Mouse (Mus musculus): ENCODE data around the gene Olfr382. TPM values are rescaled to one million over a fixed set of nuclear protein-coding genes. Genes with fewer than 3 reads are reported as not detected.
"Not testable (repeated sequence)": the region's sequence is repeated elsewhere in the genome, so short reads cannot be mapped to it uniquely, and the experiment has no call there.

Olfr382 gene
- total RNA-seq (2021): not detected
- long read RNA-seq, experiment 1: 0 reads
- long read RNA-seq, experiment 2: 0 reads

DNA sequence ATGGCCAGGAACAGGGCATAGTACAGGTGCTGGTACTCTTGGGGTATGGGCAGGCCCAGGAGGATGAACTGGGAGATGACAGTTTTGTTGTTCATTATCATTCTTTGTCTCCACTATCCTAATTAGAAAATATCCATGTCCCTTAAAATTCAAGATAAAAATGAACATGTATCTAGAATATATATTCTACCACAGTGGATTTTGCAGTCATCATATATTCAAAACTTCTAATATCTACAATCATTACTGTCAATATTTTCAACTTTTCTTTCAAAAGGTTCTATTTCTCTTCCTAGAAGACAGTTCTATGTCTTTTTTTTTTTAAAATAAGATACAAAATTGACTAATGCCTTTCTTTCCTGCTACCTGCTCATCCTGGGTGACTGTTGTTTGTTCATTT is at the start of gene Olfr382:
Gene Olfr382 (minus strand): TSS at position 101 of the 400 bp plus-strand sequence.
- no peak for DNase-seq (ENCODE audit: low spot score in 2 of 2)

DNA sequence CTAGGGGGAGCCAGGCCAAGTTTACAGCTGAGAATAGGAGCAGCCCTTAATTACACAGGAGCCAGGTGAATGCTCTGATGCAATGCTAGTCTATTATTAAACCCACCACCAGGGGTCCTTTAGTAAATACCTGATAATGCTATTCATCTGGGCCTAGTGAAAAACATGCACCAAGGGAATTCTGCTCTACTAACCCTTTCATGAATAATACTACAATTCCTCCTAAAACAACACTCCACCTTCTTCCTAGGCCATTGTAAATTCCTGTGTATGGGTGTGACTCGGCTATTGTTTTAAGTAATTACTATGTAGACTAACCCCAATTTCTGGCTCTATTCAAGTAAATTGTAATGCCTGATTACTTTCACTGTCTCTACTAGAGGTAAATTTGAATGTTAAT is 12.0 kb upstream of the Olfr382 start:
- DNase-seq (ENCODE audit: low spot score in 2 of 2): not testable (repeated sequence)

DNA sequence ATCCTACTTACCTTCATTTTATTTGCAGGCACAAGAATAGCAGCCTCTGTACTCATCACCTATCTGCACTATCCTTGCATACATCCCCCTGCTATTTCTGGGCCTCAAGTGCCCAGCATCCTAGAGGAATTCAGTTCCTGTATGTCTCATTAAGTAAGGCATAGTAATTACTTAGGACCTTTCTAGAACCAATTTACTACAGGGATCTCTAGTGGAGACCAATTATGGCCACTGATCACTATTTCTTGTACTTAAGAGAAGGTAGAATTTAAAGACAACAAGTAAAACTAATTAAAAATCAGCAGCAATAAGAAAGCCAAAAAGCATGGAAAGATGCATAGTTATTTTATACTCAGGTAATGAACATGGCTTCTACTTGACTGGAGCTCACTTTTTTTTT is 25.5 kb downstream of the Olfr382 start, which contains the start of gene Olfr381:
Gene Olfr381 (minus strand): TSS at position 101 of the 400 bp plus-strand sequence.
- no peak for DNase-seq (ENCODE audit: low spot score in 2 of 2)

Other genes starting within 250 kb of the Olfr382 start
- under 1 TPM; 0.30 to 0.44 TPM for gene Trpv3, start 249.8 kb downstream of the Olfr382 start, total RNA-seq (2021)
- 10 to 100 TPM; 12.4 to 13.4 TPM for gene Aspa, start 187.6 kb downstream of the Olfr382 start, total RNA-seq (2021)
- gene Gm49340, start 187.5 kb downstream of the Olfr382 start, total RNA-seq (2021): not detected
- not detected for gene Spata22, start 187.5 kb downstream of the Olfr382 start, total RNA-seq (2021)
- not detected for gene Olfr20, start 166.4 kb downstream of the Olfr382 start, total RNA-seq (2021)
- not detected for gene Olfr376, start 146.0 kb downstream of the Olfr382 start, total RNA-seq (2021)
- not detected for gene Olfr1, start 117.6 kb downstream of the Olfr382 start, total RNA-seq (2021)
- not detected for gene Olfr378, start 88.7 kb downstream of the Olfr382 start, total RNA-seq (2021)
- not detected for gene Olfr380, start 59.7 kb downstream of the Olfr382 start, total RNA-seq (2021)
- gene Olfr381, start 25.6 kb downstream of the Olfr382 start, total RNA-seq (2021): not detected
- not detected for gene Olfr385, start 75.8 kb upstream of the Olfr382 start, total RNA-seq (2021)
- not detected for gene Olfr384, start 81.4 kb upstream of the Olfr382 start, total RNA-seq (2021)
- gene Zfp735, start 171.6 kb upstream of the Olfr382 start, total RNA-seq (2021): not detected

Data from left cerebral cortex, adult 18-20 months (tissue).